Mouse (Mus musculus) hindbrain, embryonic 14.5 days (tissue): ENCODE measurements around the gene Gm29776. TPM values are rescaled to one million over a fixed set of nuclear protein-coding genes. Genes with fewer than 3 reads are reported as not detected.

Experiments
- ATAC-seq: fragments of 200-750 bp; cut with Nextera tagmentation; 2 replicates; pipeline ENCODE4 v1.8.0; 2017; ENCODE audit warnings: moderate number of reproducible peaks, mild to moderate bottlenecking, moderate TSS enrichment, moderate library complexity; ENCODE audit not compliant: low FRiP score
- DNase-seq: peaks from one replicate; pipeline ENCODE4 v3.0.0-alpha.2; 2015; ENCODE audit warnings: low spot score
- H3K27ac ChIP-seq: fragments of 300-500 bp; sonication (generic); 2 replicates; pipeline ENCODE4 v1.5.1; 2014; ENCODE audit warnings: mild to moderate bottlenecking, moderate library complexity
- H3K27me3 ChIP-seq: fragments of 300-500 bp; sonication (generic); 2 replicates; pipeline ENCODE4 v1.6.1; 2014; ENCODE audit warnings: mild to moderate bottlenecking, low read length, mixed read lengths; ENCODE audit not compliant: control insufficient read depth, insufficient read depth
- H3K36me3 ChIP-seq: fragments of 300-500 bp; sonication (generic); replicated peaks from 2 replicates; pipeline ENCODE4 v1.6.1; 2014; ENCODE audit not compliant: control insufficient read depth, insufficient read depth
- H3K4me1 ChIP-seq: fragments of 300-500 bp; sonication (generic); replicated peaks from 2 replicates; pipeline ENCODE4 v1.6.1; 2014; ENCODE audit warnings: antibody characterized with exemption, low read length, mixed read lengths; ENCODE audit not compliant: control insufficient read depth, insufficient read depth
- H3K4me2 ChIP-seq: fragments of 300-500 bp; sonication (generic); replicated peaks from 2 replicates; pipeline ENCODE4 v1.6.1; 2014; ENCODE audit warnings: mild to moderate bottlenecking, moderate library complexity
- H3K4me3 ChIP-seq: fragments of 300-500 bp; sonication (generic); replicated peaks from 2 replicates; pipeline ENCODE4 v1.5.1; 2014; ENCODE audit warnings: mild to moderate bottlenecking, low read length
- H3K9ac ChIP-seq: fragments of 300-500 bp; sonication (generic); 2 replicates; pipeline ENCODE4 v1.6.1; 2014
- H3K9me3 ChIP-seq: fragments of 300-500 bp; sonication (generic); 2 replicates; pipeline ENCODE4 v1.6.1; 2016; ENCODE audit warnings: low read length; ENCODE audit not compliant: control insufficient read depth
- WGBS: fragments of 180-500 bp; shearing (Covaris S2); extraction: QIAGEN DNeasy Blood & Tissue Kit; methylation state at CpG from one replicate; pipeline ENCODE4 v1.1.7; 2014; 5-methylcytosine and 5-hydroxymethylcytosine counted together
- polyA plus RNA-seq: library from polyadenylated mRNA; unstranded; fragments of >200 nt; fragmentation: Nextera tagmentation; extraction: Ambion mirVana; gene quantifications from 2 replicates; pipeline ENCODE4 v1.2.1, GENCODE M21; 2014

Gene Gm29776
- polyA plus RNA-seq, 1 experiment from 2014 or later: 0.21 TPM

GRCm38 (mm10) chr14:54699586-54699985 lies 953 bp upstream of the Gm29776 start:
- Histone ChIP-seq H3K9me3 (no peaks in the 10 kb centered on the region), H3K4me2 (no peak overlapping the region), H3K27me3 (no peaks in the 10 kb centered on the region), H3K27ac (no peak overlapping the region), H3K4me1 (no peaks in the 10 kb centered on the region), H3K9ac (no peak overlapping the region), H3K4me3 (no peak overlapping the region), H3K36me3 (no peaks in the 10 kb centered on the region)
- DNase-seq (no peak), ATAC-seq (no peak)
- 56% methylated on average over 3 of the region's 3 CpGs for WGBS

- no peaks in the 10 kb centered on the region for H3K9me3 ChIP-seq
- no peaks in the 10 kb centered on the region for H3K27me3 ChIP-seq
- no peak overlapping the region for H3K27ac ChIP-seq
- ATAC-seq: no peak
- H3K9ac ChIP-seq: no peak overlapping the region
- WGBS: 95% methylated on average over 4 of the region's 4 CpGs
- H3K36me3 ChIP-seq: peaks cover 16% of the 10 kb centered on the region
- no peak overlapping the region for H3K4me3 ChIP-seq
- no peak overlapping the region for H3K4me2 ChIP-seq
- H3K4me1 ChIP-seq: no peaks in the 10 kb centered on the region
- DNase-seq: no peak
These were observed 1.9 kb downstream of the Gm29776 start for GRCm38 (mm10) chr14:54696752-54697151.

- Histone ChIP-seq H3K4me2 (no peak overlapping the region), H3K9me3 (no peaks in the 10 kb centered on the region), H3K36me3 (peaks cover 26% of the 10 kb centered on the region), H3K4me1 (no peaks in the 10 kb centered on the region), H3K4me3 (no peak overlapping the region), H3K9ac (no peak overlapping the region), H3K27ac (no peak overlapping the region), H3K27me3 (no peaks in the 10 kb centered on the region)
- WGBS: 88% methylated on average over 6 of the region's 6 CpGs
- DNase-seq: no peak
- ATAC-seq: no peak
These were observed 3.6 kb downstream of the Gm29776 start for GRCm38 (mm10) chr14:54695042-54695441.

- peaks cover 22% of the 10 kb centered on the region for H3K4me1 ChIP-seq
- H3K27me3 ChIP-seq: no peaks in the 10 kb centered on the region
- 10% methylated on average over 8 of the region's 8 CpGs for WGBS
- H3K4me3 ChIP-seq: peak overlapping the region; percentile 85
- H3K36me3 ChIP-seq: peaks cover 41% of the 10 kb centered on the region
- peak overlapping the region; percentile 70 for H3K4me2 ChIP-seq
- H3K27ac ChIP-seq: peak overlapping the region; percentile 40
- H3K9ac ChIP-seq: peak overlapping the region; percentile 67
- no peak for ATAC-seq
- no peak for DNase-seq
- no peaks in the 10 kb centered on the region for H3K9me3 ChIP-seq
These were observed 11.4 kb downstream of the Gm29776 start for GRCm38 (mm10) chr14:54687251-54687650.

- H3K4me3 ChIP-seq: peak within 1 kb of the TSS; percentile 85
- ATAC-seq (peak; percentile 98), DNase-seq (peak; percentile 100)
- WGBS: under 1% methylated on average over 44 of the region's 44 CpGs
- H3K9ac ChIP-seq: peak within 1 kb of the TSS; percentile 88
- no peaks in the 10 kb centered on the region for H3K9me3 ChIP-seq
- peaks cover 22% of the 10 kb centered on the region for H3K4me1 ChIP-seq
- H3K4me2 ChIP-seq: peak within 1 kb of the TSS; percentile 89
- no peaks in the 10 kb centered on the region for H3K27me3 ChIP-seq
- peaks cover 44% of the 10 kb centered on the region for H3K36me3 ChIP-seq
- peak within 1 kb of the TSS; percentile 97 for H3K27ac ChIP-seq
These were observed 12.0 kb downstream of the Gm29776 start, which contains the start of gene Acin1 for GRCm38 (mm10) chr14:54686522-54687143. Gene Acin1, minus strand, starts transcription at chr14:54686931.

- WGBS: under 1% methylated on average over 41 of the region's 41 CpGs
- ATAC-seq: peak; percentile 79
These were observed 12.5 kb downstream of the Gm29776 start, which contains the start of gene 1700123O20Rik for GRCm38 (mm10) chr14:54686063-54686521. Gene 1700123O20Rik, plus strand, starts transcription at chr14:54686216.

GRCm38 (mm10) chr14:54685471-54685870 lies 13.2 kb downstream of the Gm29776 start:
- DNase-seq (no peak), ATAC-seq (no peak)
- no peaks in the 10 kb centered on the region for H3K9me3 ChIP-seq
- H3K27me3 ChIP-seq: no peaks in the 10 kb centered on the region
- peak overlapping the region; percentile 97 for H3K27ac ChIP-seq
- peak overlapping the region; percentile 88 for H3K9ac ChIP-seq
- 15% methylated on average over 8 of the region's 8 CpGs for WGBS
- H3K4me1 ChIP-seq: peaks cover 22% of the 10 kb centered on the region
- peak overlapping the region; percentile 85 for H3K4me3 ChIP-seq
- peaks cover 45% of the 10 kb centered on the region for H3K36me3 ChIP-seq
- peak overlapping the region; percentile 89 for H3K4me2 ChIP-seq

More at GRCm38 (mm10) chr14:54686063-54686521, 12.5 kb downstream of the Gm29776 start, which contains the start of gene 1700123O20Rik:
- Histone ChIP-seq H3K4me3 (peak within 1 kb of the TSS; percentile 85), H3K4me1 (peaks cover 22% of the 10 kb centered on the region), H3K27me3 (no peaks in the 10 kb centered on the region), H3K9ac (peak within 1 kb of the TSS; percentile 88), H3K27ac (peak within 1 kb of the TSS; percentile 97), H3K4me2 (peak within 1 kb of the TSS; percentile 89), H3K9me3 (no peaks in the 10 kb centered on the region), H3K36me3 (peaks cover 47% of the 10 kb centered on the region)
- peak; percentile 79 for DNase-seq

GRCm38 (mm10) chr14:54682396-54682795 lies 16.2 kb downstream of the Gm29776 start:
- no peak for DNase-seq
- WGBS: 90% methylated on average over 3 of the region's 3 CpGs
- Histone ChIP-seq H3K27me3 (no peaks in the 10 kb centered on the region), H3K4me1 (peaks cover 13% of the 10 kb centered on the region), H3K9ac (no peak overlapping the region), H3K4me2 (no peak overlapping the region), H3K4me3 (no peak overlapping the region), H3K36me3 (peaks cover 54% of the 10 kb centered on the region), H3K9me3 (no peaks in the 10 kb centered on the region), H3K27ac (no peak overlapping the region)
- ATAC-seq: no peak

GRCm38 (mm10) chr14:54678657-54679304 lies 19.9 kb downstream of the Gm29776 start:
- ATAC-seq: no peak
- no peak overlapping the region for H3K9ac ChIP-seq
- no peak overlapping the region for H3K4me2 ChIP-seq
- WGBS: 85% methylated on average over 16 of the region's 16 CpGs
- no peak for DNase-seq
- no peaks in the 10 kb centered on the region for H3K9me3 ChIP-seq
- no peaks in the 10 kb centered on the region for H3K27me3 ChIP-seq
- H3K4me3 ChIP-seq: no peak overlapping the region
- H3K36me3 ChIP-seq: peaks cover 83% of the 10 kb centered on the region
- no peak overlapping the region for H3K27ac ChIP-seq
- H3K4me1 ChIP-seq: no peaks in the 10 kb centered on the region
